Mouse (Mus musculus) gastrocnemius, postnatal 25 days (tissue): Measurements from ENCODE around the gene Igsf9. TPM values are rescaled to one million over a fixed set of nuclear protein-coding genes. Genes with fewer than 3 reads are reported as not detected.

Source experiments
- DNase-seq: peaks from one replicate; pipeline ENCODE4 v3.0.0; 2022
- long read RNA-seq, 2 experiments: library from polyadenylated mRNA; stranded (forward); transcript quantifications; one replicate each; pipeline ENCODE4 v2.0.0; 2021
- total RNA-seq, 2 experiments: library from RNA; stranded (reverse); gene quantifications; 1 replicate in 1 of 2; 2 replicates in 1 of 2; pipeline ENCODE4 v1.2.3; 2021

Igsf9 gene
- total RNA-seq: under 1 TPM in 1 of 2 experiments, not detected in 1; 0.19 TPM
- long read RNA-seq, experiment 1: 0 reads
- long read RNA-seq, experiment 2: 0 reads

GRCm38 (mm10) chr1:172481540-172482280 is at the start of gene Igsf9:
TSS of gene Igsf9 (plus strand) at chr1:172481788.
- peak; percentile 86 for DNase-seq

- DNase-seq: peak; percentile 59
Observed at GRCm38 (mm10) chr1:172431836-172432586, 49.6 kb upstream of the Igsf9 start.

GRCm38 (mm10) chr1:172432587-172432955 is 49.0 kb upstream of the Igsf9 start:
- DNase-seq: no peak

- DNase-seq: no peak
Observed at GRCm38 (mm10) chr1:172433012-172433850, 48.4 kb upstream of the Igsf9 start.

GRCm38 (mm10) chr1:172433851-172434165 is 47.8 kb upstream of the Igsf9 start:
- DNase-seq: no peak

GRCm38 (mm10) chr1:172436785-172437184 is 44.8 kb upstream of the Igsf9 start:
- no peak for DNase-seq

GRCm38 (mm10) chr1:172438621-172439020 is 43.0 kb upstream of the Igsf9 start:
- no peak for DNase-seq

GRCm38 (mm10) chr1:172440521-172440920 is 41.1 kb upstream of the Igsf9 start:
- DNase-seq: no peak

GRCm38 (mm10) chr1:172441935-172442445 is 39.6 kb upstream of the Igsf9 start:
- no peak for DNase-seq

- DNase-seq: no peak
Observed at GRCm38 (mm10) chr1:172450226-172450625, 31.4 kb upstream of the Igsf9 start.

- no peak for DNase-seq
Observed at GRCm38 (mm10) chr1:172450848-172451470, 30.6 kb upstream of the Igsf9 start.

GRCm38 (mm10) chr1:172452911-172453310 is 28.7 kb upstream of the Igsf9 start:
- DNase-seq: no peak

- DNase-seq: no peak
Observed at GRCm38 (mm10) chr1:172453810-172454209, 27.8 kb upstream of the Igsf9 start.

- DNase-seq: no peak
Observed at GRCm38 (mm10) chr1:172455416-172455815, 26.2 kb upstream of the Igsf9 start.

GRCm38 (mm10) chr1:172456001-172456677 is 25.4 kb upstream of the Igsf9 start:
- peak; percentile 46 for DNase-seq

GRCm38 (mm10) chr1:172457196-172457595 is 24.4 kb upstream of the Igsf9 start:
- no peak for DNase-seq

- no peak for DNase-seq
Observed at GRCm38 (mm10) chr1:172458041-172458440, 23.5 kb upstream of the Igsf9 start.

GRCm38 (mm10) chr1:172461602-172462001 is 20.0 kb upstream of the Igsf9 start:
- DNase-seq: no peak

- no peak for DNase-seq
Observed at GRCm38 (mm10) chr1:172462534-172462933, 19.1 kb upstream of the Igsf9 start.

- DNase-seq: no peak
Observed at GRCm38 (mm10) chr1:172463387-172464333, 17.9 kb upstream of the Igsf9 start.
